Mouse (Mus musculus) cerebellum, postnatal 10 days (tissue): ENCODE results near the gene Gm45208.

Experiments used
- DNase-seq, 2 experiments: peaks; one replicate each; pipeline ENCODE4 v3.0.0; 2021; ENCODE audit warnings: mixed read lengths in 2 of 2

The Gm45208 gene

DNA sequence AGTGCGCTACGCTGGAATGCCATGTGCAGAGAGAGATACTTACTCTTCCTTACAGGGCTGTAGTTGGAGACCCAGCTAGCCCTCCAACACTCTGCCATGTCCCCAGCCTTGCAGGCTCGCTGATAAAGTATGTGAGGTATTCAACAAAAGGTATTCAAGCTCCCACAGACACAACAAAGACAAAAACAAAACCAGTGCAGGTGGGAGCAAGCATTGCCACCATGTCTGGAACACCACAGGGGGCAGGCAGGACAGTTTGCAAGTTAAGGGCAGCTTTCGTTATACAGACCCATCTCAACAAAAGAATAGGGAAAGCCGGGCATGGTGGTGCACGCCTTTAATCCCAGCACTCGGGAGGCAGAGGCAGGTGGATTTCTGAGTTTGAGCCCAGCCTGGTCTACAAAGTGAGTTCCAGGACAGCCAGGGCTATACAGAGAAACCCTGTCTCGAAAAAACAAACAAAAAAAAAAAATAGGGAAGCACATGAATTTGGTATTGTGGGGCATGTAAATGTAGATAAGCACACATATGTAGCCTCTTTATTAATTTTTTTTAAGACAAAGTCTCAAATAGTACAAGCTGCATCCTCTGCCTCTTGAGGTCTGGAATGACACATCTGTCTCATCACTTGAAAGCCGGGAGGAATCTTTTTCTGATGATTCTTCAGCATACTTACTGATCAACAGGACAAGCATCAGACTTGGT, 53.6 kb downstream of the Gm45208 start:
- no peak for DNase-seq

DNA sequence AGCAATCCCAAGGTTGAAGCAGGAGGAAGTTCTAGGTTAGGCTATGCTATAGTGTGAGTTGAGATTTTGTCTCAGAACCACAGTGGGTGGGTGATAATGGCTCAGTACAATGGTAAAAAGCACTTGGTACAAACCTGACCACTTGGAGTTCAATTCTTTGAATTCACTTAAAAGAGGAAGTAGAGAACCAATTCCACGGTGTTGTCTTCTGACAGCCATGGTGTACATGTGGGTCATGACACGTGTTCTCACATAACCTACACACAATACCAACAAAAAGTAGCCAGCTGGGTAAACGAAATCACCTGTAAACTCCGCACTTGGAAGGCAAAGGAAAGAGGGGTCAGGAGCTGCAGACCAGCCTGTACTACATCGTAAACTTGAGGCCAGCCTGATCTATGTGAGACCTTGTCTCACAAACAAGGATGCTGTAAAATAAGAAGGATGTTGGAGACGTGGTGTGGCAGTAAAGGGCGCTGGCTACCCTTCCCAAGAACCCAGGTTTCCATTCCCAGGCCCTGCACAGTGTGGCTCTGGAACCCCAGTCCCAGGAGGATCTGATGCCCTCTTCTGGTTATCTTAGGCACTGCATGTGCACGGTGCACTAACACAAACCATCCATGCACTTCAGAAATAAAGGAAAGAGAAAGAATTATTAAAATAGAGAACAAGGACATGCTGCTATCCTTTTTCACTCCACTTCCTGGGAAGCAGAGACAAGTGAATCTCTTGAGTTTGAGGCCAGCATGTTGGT, 54.5 kb downstream of the Gm45208 start:
- DNase-seq = peak; percentile 76 to 81

DNA sequence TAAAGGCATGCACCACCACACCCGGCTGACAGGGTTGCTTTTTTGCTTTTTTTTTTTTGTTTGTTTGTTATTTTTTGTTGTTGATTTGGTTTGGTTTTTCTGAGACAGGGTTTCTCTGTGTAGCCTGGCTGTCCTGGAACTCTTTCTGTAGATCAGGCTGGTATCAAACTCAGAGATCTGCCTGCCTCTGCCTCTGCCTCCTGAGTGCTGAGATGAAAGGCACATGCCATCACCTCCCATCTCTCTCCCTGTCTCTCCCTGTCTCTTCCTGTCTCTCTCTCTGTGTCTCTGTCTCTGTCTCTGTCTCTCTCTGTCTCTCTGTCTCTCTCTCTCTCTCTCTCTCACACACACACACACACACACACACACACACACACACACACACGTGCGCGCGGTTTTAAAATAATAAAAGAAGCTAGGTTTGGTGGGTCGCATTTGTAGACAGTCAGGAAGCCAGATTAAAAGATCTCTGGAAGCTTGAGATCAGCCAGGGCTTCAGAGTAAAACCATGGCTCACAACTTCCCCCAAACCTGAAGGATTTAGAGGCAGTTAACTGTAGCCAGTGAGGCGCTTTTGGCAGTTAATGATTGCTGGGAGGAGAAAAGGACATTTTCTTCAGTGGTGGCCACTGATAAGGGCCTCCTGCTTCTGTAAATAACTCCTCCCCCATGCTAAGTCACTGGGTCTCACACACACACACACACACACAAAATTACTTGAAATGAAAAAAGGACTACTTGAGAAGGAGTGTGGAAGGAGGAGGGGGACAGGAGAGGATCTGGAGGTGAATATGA, 56.6 kb downstream of the Gm45208 start:
- no peak for DNase-seq

DNA sequence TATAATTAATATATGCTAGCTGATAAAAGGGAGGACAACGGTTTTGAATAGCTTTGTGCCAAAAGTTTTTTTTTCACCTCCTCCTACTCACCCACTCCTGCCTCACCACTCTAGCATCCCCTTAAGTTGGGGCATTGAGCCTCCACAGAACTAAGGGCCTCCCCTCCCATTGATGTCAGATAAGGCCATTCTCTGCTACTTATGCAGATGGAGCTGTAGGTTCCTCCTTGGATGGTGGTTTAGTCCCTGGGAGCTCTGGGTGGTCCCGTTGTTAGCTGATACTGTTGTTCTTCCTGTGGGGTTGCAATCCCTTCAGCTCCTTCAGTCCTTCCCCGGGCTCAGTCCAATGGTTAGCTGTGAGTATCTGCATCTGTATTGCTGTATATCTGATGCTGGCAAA, 57.2 kb downstream of the Gm45208 start:
- no peak for DNase-seq
